Mouse (Mus musculus): ENCODE data around the gene Msrb2. TPM values are rescaled to one million over a fixed set of nuclear protein-coding genes. Genes with fewer than 3 reads are reported as not detected.
A peak's percentile ranks its signal among the peaks of the same experiment; 100 is the strongest.

Msrb2 gene
- total and polyA plus RNA-seq, 2 experiments from 2014 or later: 62.1 to 62.3 TPM

DNA sequence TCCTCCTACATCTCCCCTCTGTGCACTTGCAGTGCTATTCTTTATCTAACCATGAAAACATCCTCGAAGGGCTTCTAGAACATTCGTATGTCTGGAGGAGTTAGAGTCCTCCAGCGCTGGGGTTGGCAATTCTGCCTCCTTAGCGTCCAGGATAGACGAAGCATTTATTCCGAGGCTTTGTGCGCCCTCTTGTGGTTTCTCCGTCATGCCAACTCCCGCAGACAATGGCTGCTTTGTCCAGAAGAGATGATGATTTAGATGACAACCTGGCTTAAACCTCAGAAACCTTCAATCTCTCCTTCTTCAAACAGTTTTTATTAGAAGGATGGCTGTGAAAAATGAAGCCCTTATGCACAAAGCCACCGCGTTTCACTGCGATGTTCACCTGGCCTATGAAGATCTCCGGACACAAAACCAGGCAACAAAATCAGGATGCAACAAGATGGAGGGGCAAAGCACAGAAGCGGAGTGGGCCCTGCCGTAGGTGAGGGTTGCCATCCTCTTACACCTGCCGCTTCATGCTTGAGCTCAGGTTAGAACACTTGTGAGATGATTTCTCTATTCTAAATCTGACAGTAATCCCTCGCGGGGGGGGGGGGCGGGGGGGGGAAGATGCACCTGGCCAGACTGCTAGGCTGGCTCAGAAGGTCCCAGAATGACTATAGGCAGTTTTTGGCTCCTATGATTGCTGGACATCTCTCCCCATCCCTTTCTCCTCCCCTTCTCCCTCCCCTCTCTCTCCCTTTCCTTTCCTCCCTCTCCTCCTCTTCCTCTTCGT lies 26.4 kb upstream of the Msrb2 start:
- Histone ChIP-seq H3K9ac (replicated peaks; ENCODE audit: low read depth, low read length) (no peak overlapping the region), H3K4me2 (ENCODE audit: low read depth, low read length) (peak overlapping the region; percentile 48), H3K27ac (ENCODE audit: low read depth) (no peak overlapping the region), H3K36me3 (replicated peaks; ENCODE audit: control insufficient read depth, insufficient read depth, low read length) (no peaks in the 10 kb centered on the region), H3K9me3 (replicated peaks; ENCODE audit: control insufficient read depth, low read length) (no peaks in the 10 kb centered on the region), H3K4me3 (ENCODE audit: low read depth, low read length) (peak overlapping the region; percentile 22), H3K27me3 (ENCODE audit: control insufficient read depth, insufficient read depth, low read length) (no peaks in the 10 kb centered on the region), H3K4me1 (ENCODE audit: control insufficient read depth, insufficient read depth) (no peaks in the 10 kb centered on the region; the same call in 1 of the 2 replicates)
- DNase-seq (ENCODE audit: low spot score) (peak; percentile 81), ATAC-seq (ENCODE audit: insufficient read depth, low read depth) (peak; percentile 71)
- TF ChIP-seq EP300 (IDR thresholded peaks at IDR 0.05; ENCODE audit: low read depth) (no peak), CTCF (IDR thresholded peaks at IDR 0.05; ENCODE audit: low read depth) (peak; percentile 88)
- 25% methylated on average over 20 of the region's 20 CpGs for WGBS

DNA sequence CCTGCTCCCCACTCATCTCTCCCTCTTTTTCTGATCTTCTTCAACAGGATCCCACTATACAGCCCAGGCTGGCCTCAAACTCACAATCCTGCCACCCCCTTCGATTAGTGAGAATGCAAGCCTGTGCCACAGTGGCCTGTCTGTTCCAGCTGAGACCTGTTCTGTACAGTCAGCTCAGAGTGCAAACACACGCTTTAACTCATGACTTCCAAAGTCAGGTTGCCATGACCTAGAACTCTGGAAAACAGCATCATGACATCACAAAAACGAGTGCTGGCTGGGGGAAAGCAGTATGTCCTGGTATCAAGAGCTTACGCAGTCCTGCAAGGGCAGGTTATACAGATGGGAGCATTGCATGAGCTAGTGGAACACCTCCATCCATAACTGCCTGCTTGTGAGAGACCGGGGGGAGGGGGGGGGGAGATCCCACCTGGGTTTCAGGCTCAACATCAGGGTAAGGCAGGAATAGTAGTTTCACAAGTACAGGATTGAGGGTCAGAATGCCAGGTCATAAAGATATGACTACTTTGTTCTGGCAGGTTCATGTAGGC lies 25.8 kb upstream of the Msrb2 start:
- no peak for ATAC-seq (ENCODE audit: insufficient read depth, low read depth)
- WGBS: 62% methylated on average over 5 of the region's 5 CpGs
- DNase-seq (ENCODE audit: low spot score): no peak
- H3K4me3 ChIP-seq (ENCODE audit: low read depth, low read length): no peak overlapping the region
- H3K27me3 ChIP-seq (ENCODE audit: control insufficient read depth, insufficient read depth, low read length): no peaks in the 10 kb centered on the region
- H3K4me2 ChIP-seq (ENCODE audit: low read depth, low read length): no peak overlapping the region
- no peaks in the 10 kb centered on the region for H3K9me3 ChIP-seq (replicated peaks; ENCODE audit: control insufficient read depth, low read length)
- H3K9ac ChIP-seq (replicated peaks; ENCODE audit: low read depth, low read length): no peak overlapping the region
- no peaks in the 10 kb centered on the region; the same call in 1 of the 2 replicates for H3K4me1 ChIP-seq (ENCODE audit: control insufficient read depth, insufficient read depth)
- H3K27ac ChIP-seq (ENCODE audit: low read depth): no peak overlapping the region
- TF ChIP-seq EP300 (IDR thresholded peaks at IDR 0.05; ENCODE audit: low read depth) (no peak), CTCF (IDR thresholded peaks at IDR 0.05; ENCODE audit: low read depth) (no peak)
- no peaks in the 10 kb centered on the region for H3K36me3 ChIP-seq (replicated peaks; ENCODE audit: control insufficient read depth, insufficient read depth, low read length)

DNA sequence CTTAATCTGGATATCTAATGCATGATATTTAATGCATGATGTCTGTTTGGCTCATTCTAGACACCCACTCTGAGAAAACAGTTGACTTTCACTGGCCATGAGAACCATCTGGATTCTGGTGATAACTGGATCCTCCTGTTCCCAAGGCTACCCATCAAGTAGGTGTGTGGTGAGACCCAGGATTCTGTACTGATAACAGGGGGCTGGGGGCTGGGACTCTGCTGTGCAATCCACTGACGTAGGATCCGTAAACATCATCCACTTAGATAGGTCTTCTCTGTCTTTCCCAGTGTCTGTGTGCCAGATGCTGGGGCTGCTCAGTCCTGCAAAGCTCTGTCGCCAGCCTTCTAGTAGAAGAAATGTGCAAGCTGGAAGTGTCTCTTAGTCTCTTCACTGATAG lies 22.8 kb upstream of the Msrb2 start:
- H3K4me1 ChIP-seq (ENCODE audit: control insufficient read depth, insufficient read depth): no peaks in the 10 kb centered on the region; the same call in 1 of the 2 replicates
- no peak for TF ChIP-seq CTCF (IDR thresholded peaks at IDR 0.05; ENCODE audit: low read depth)
- TF ChIP-seq EP300 (IDR thresholded peaks at IDR 0.05; ENCODE audit: low read depth): no peak
- no peaks in the 10 kb centered on the region for H3K27me3 ChIP-seq (ENCODE audit: control insufficient read depth, insufficient read depth, low read length)

GRCm38 (mm10) chr2:19350167-19350566 lies 21.1 kb upstream of the Msrb2 start:
- H3K4me1 ChIP-seq (ENCODE audit: control insufficient read depth, insufficient read depth): no peaks in the 10 kb centered on the region; the same call in 1 of the 2 replicates
- ATAC-seq (ENCODE audit: insufficient read depth, low read depth): no peak
- TF ChIP-seq EP300 (IDR thresholded peaks at IDR 0.05; ENCODE audit: low read depth): no peak
- TF ChIP-seq CTCF (IDR thresholded peaks at IDR 0.05; ENCODE audit: low read depth): no peak
- no peaks in the 10 kb centered on the region for H3K27me3 ChIP-seq (ENCODE audit: control insufficient read depth, insufficient read depth, low read length)
- H3K27ac ChIP-seq (ENCODE audit: low read depth): no peak overlapping the region
- H3K4me3 ChIP-seq (ENCODE audit: low read depth, low read length): no peak overlapping the region
- no peak overlapping the region for H3K9ac ChIP-seq (replicated peaks; ENCODE audit: low read depth, low read length)
- no peaks in the 10 kb centered on the region for H3K36me3 ChIP-seq (replicated peaks; ENCODE audit: control insufficient read depth, insufficient read depth, low read length)
- 84% methylated on average over 5 of the region's 5 CpGs for WGBS
- no peaks in the 10 kb centered on the region for H3K9me3 ChIP-seq (replicated peaks; ENCODE audit: control insufficient read depth, low read length)
- no peak overlapping the region for H3K4me2 ChIP-seq (ENCODE audit: low read depth, low read length)
- DNase-seq (ENCODE audit: low spot score): no peak

More for the DNA sequence above, 22.8 kb upstream of the Msrb2 start:
- Histone ChIP-seq H3K27ac (ENCODE audit: low read depth) (no peak overlapping the region), H3K4me2 (ENCODE audit: low read depth, low read length) (no peak overlapping the region), H3K36me3 (replicated peaks; ENCODE audit: control insufficient read depth, insufficient read depth, low read length) (no peaks in the 10 kb centered on the region), H3K4me3 (ENCODE audit: low read depth, low read length) (no peak overlapping the region), H3K9me3 (replicated peaks; ENCODE audit: control insufficient read depth, low read length) (no peaks in the 10 kb centered on the region), H3K9ac (replicated peaks; ENCODE audit: low read depth, low read length) (no peak overlapping the region)
- 62% methylated on average over 3 of the region's 3 CpGs for WGBS
- ATAC-seq (ENCODE audit: insufficient read depth, low read depth) (no peak), DNase-seq (ENCODE audit: low spot score) (no peak)

GRCm38 (mm10) chr2:19351615-19352253 lies 19.5 kb upstream of the Msrb2 start:
- H3K4me2 ChIP-seq (ENCODE audit: low read depth, low read length): no peak overlapping the region
- no peak overlapping the region for H3K9ac ChIP-seq (replicated peaks; ENCODE audit: low read depth, low read length)
- H3K27ac ChIP-seq (ENCODE audit: low read depth): no peak overlapping the region
- TF ChIP-seq EP300 (IDR thresholded peaks at IDR 0.05; ENCODE audit: low read depth): no peak
- TF ChIP-seq CTCF (IDR thresholded peaks at IDR 0.05; ENCODE audit: low read depth): no peak
- 81% methylated on average over 1 of the region's 1 CpGs for WGBS
- H3K4me1 ChIP-seq (ENCODE audit: control insufficient read depth, insufficient read depth): no peaks in the 10 kb centered on the region; the same call in 1 of the 2 replicates
- H3K36me3 ChIP-seq (replicated peaks; ENCODE audit: control insufficient read depth, insufficient read depth, low read length): no peaks in the 10 kb centered on the region
- no peak overlapping the region for H3K4me3 ChIP-seq (ENCODE audit: low read depth, low read length)
- DNase-seq (ENCODE audit: low spot score) (no peak), ATAC-seq (ENCODE audit: insufficient read depth, low read depth) (no peak)
- H3K9me3 ChIP-seq (replicated peaks; ENCODE audit: control insufficient read depth, low read length): no peaks in the 10 kb centered on the region
- H3K27me3 ChIP-seq (ENCODE audit: control insufficient read depth, insufficient read depth, low read length): no peaks in the 10 kb centered on the region
